Mouse (Mus musculus) layer of hippocampus, adult 8-10 months (tissue): ENCODE results near the gene Gga2. TPM values are rescaled to one million over a fixed set of nuclear protein-coding genes. Genes with fewer than 3 reads are reported as not detected.

Experiments
- DNase-seq, 2 experiments: peaks; one replicate each; pipeline ENCODE4 v3.0.0; 2022; ENCODE audit warnings: low spot score in 2 of 2
- total RNA-seq, 4 experiments: library from RNA; stranded (reverse); gene quantifications; 2 replicates each; pipeline ENCODE4 v1.2.4; 2022

Gga2 gene
- total RNA-seq: 10 to 100 TPM; 30.5 to 42.7 (median 33.3) TPM

- DNase-seq: peak; percentile 68 to 80
These were observed at the start of gene Gga2 for GRCm38 (mm10) chr7:122020667-122021354. Gene Gga2 (minus strand): TSS chr7:122021222.

- peak in 1 of 2 experiments; percentile 13 for DNase-seq
These were observed 46.7 kb upstream of the Gga2 start for GRCm38 (mm10) chr7:122067517-122068381.

GRCm38 (mm10) chr7:122066945-122067516, 46.0 kb upstream of the Gga2 start, which contains the start of the genes Ubfd1 and Ears2:
Gene Ubfd1 (plus strand): TSS chr7:122067175.
Gene Ears2 (minus strand): TSS chr7:122067263.
- DNase-seq: peak; percentile 95 to 97

- no peak for DNase-seq
These were observed 45.3 kb upstream of the Gga2 start for GRCm38 (mm10) chr7:122066102-122066944.

- no peak for DNase-seq
These were observed 44.6 kb upstream of the Gga2 start for GRCm38 (mm10) chr7:122065656-122066055.

- DNase-seq: no peak
These were observed 35.6 kb upstream of the Gga2 start for GRCm38 (mm10) chr7:122056633-122057032.

- no peak for DNase-seq
These were observed 29.8 kb upstream of the Gga2 start for GRCm38 (mm10) chr7:122050834-122051233.

GRCm38 (mm10) chr7:122048191-122048590, 27.2 kb upstream of the Gga2 start:
- no peak for DNase-seq

- DNase-seq: no peak
These were observed 25.8 kb upstream of the Gga2 start for GRCm38 (mm10) chr7:122046813-122047212.

- DNase-seq: no peak
These were observed 24.7 kb upstream of the Gga2 start for GRCm38 (mm10) chr7:122045711-122046110.

- DNase-seq: peak in 1 of 2 experiments; percentile 9
These were observed 24.2 kb upstream of the Gga2 start for GRCm38 (mm10) chr7:122045181-122045634.

- no peak for DNase-seq
These were observed 23.1 kb upstream of the Gga2 start for GRCm38 (mm10) chr7:122044106-122044505.

- DNase-seq: no peak
These were observed 13.3 kb upstream of the Gga2 start for GRCm38 (mm10) chr7:122034348-122034747.

- DNase-seq: no peak
These were observed 12.3 kb upstream of the Gga2 start for GRCm38 (mm10) chr7:122033371-122033770.

GRCm38 (mm10) chr7:122022131-122022530, 1.1 kb upstream of the Gga2 start:
- DNase-seq: no peak

GRCm38 (mm10) chr7:122020273-122020666, 752 bp downstream of the Gga2 start:
- no peak for DNase-seq

- DNase-seq: peak; percentile 38 to 52
These were observed 2.0 kb downstream of the Gga2 start for GRCm38 (mm10) chr7:122018978-122019377.

- no peak for DNase-seq
These were observed 2.8 kb downstream of the Gga2 start for GRCm38 (mm10) chr7:122018247-122018646.

- no peak for DNase-seq
These were observed 5.3 kb downstream of the Gga2 start for GRCm38 (mm10) chr7:122015734-122016133.

GRCm38 (mm10) chr7:122015105-122015504, 5.9 kb downstream of the Gga2 start:
- DNase-seq: no peak

- DNase-seq: no peak
These were observed 8.1 kb downstream of the Gga2 start for GRCm38 (mm10) chr7:122012949-122013348.
